Mouse (Mus musculus) liver, postnatal 0 days (tissue): ENCODE measurements around the gene Mrpl2. TPM values are rescaled to one million over a fixed set of nuclear protein-coding genes. Genes with fewer than 3 reads are reported as not detected.

Source experiments
- ATAC-seq: fragments of 200-750 bp; cut with Nextera tagmentation; 2 replicates; pipeline ENCODE4 v1.8.0; 2017; ENCODE audit warnings: mild to moderate bottlenecking, moderate library complexity
- DNase-seq: peaks from one replicate; pipeline ENCODE4 v3.0.0-alpha.2; 2016
- H3K27ac ChIP-seq: fragments of 300-500 bp; sonication (generic); 2 replicates; pipeline ENCODE4 v1.5.1; 2014; ENCODE audit warnings: antibody characterized with exemption, moderate library complexity, mild to moderate bottlenecking, low read depth
- H3K27me3 ChIP-seq: fragments of 300-500 bp; sonication (generic); 2 replicates; pipeline ENCODE4 v1.6.1; 2014; ENCODE audit warnings: low read length, control low read depth, mixed read lengths; ENCODE audit not compliant: insufficient read depth
- H3K36me3 ChIP-seq: fragments of 300-500 bp; sonication (generic); replicated peaks from 2 replicates; pipeline ENCODE4 v1.6.1; 2014; ENCODE audit warnings: mild to moderate bottlenecking, control low read depth, low read length, moderate library complexity, mixed read lengths; ENCODE audit not compliant: insufficient read depth
- H3K4me1 ChIP-seq: fragments of 300-500 bp; sonication (generic); 2 replicates; pipeline ENCODE4 v1.6.1; 2014; ENCODE audit warnings: antibody characterized with exemption, mild to moderate bottlenecking, control low read depth; ENCODE audit not compliant: insufficient read depth
- H3K4me2 ChIP-seq: fragments of 300-500 bp; sonication (generic); 2 replicates; pipeline ENCODE4 v1.6.1; 2014; ENCODE audit warnings: low read depth, mild to moderate bottlenecking, low read length, moderate library complexity, mixed read lengths
- H3K4me3 ChIP-seq: fragments of 300-500 bp; sonication (generic); 2 replicates; pipeline ENCODE4 v1.5.1; 2014; ENCODE audit warnings: low read depth, low read length
- H3K9ac ChIP-seq: fragments of 300-500 bp; sonication (generic); replicated peaks from 2 replicates; pipeline ENCODE4 v1.6.1; 2014; ENCODE audit warnings: mild to moderate bottlenecking, moderate library complexity
- H3K9me3 ChIP-seq: fragments of 300-500 bp; sonication (generic); 2 replicates; pipeline ENCODE4 v1.6.1; 2016; ENCODE audit warnings: mild to moderate bottlenecking, control low read depth, low read length, mixed read lengths
- CTCF ChIP-seq: sonication (generic); IDR thresholded peaks from 2 replicates; pipeline ENCODE4 v1.5.1; 2016; ENCODE audit warnings: antibody characterized with exemption, low read depth
- EP300 ChIP-seq: IDR thresholded peaks from 2 replicates; pipeline ENCODE4 v1.6.1; 2016; ENCODE audit warnings: antibody characterized with exemption, low read depth, mild to moderate bottlenecking
- WGBS: fragments of 180-500 bp; shearing (Covaris S2); extraction: QIAGEN DNeasy Blood & Tissue Kit; methylation state at CpG from one replicate; pipeline ENCODE4 v1.1.7; 2014; ENCODE audit not compliant: insufficient replicate concordance; 5-methylcytosine and 5-hydroxymethylcytosine counted together
- polyA plus RNA-seq: library from polyadenylated mRNA; unstranded; fragments of >200 nt; fragmentation: Nextera tagmentation; extraction: Ambion mirVana; gene quantifications from 2 replicates; pipeline ENCODE4 v1.2.1, GENCODE M21; 2015

Mrpl2 gene
- polyA plus RNA-seq, 1 experiment from 2014 or later, result 79.3 TPM

DNA sequence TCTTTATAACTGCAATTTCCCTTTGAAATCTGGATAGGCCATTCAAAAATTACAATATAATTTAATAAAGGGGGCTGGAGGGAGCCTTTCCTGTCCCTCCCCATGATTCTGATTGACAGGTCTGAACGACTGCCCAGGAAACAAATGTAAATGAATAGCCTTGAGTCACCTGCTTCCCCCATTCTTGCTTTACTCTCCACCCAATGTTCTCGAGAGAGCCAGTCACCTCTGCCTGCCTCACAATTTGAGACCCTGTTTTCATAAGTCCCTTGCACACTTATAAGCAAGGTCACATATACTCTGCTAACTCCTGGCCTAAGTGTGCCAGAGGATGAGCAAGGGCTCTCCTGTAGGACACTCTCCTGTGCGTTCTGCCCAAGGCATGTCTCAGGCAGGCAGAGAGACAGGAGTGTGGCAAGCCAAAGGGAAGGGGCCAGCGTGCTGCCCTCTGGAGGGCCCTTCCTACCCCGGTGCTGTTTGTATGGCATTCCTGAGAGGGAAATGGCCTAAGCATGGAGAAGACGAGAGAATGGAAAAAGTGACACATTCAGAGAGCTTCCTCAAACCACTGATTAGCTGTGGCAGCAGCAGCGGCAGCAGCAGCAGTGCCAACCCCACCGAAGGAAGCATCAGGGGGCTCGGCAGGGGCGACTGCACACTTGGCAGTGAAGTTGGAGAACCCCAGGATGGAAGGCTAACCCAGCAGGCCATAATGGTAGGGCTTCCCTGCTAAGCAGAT lies 22.0 kb upstream of the Mrpl2 start:
- peak overlapping the region; percentile 35 for H3K4me2 ChIP-seq
- H3K27ac ChIP-seq, result peak overlapping the region; percentile 44; the same call in 1 of the 2 replicates
- H3K36me3 ChIP-seq, result no peaks in the 10 kb centered on the region
- peaks cover 32% of the 10 kb centered on the region for H3K4me1 ChIP-seq
- DNase-seq (no peak), ATAC-seq (0 out of 2 replicates have a peak, but pooled peaks have one; percentile 17)
- no peaks in the 10 kb centered on the region for H3K9me3 ChIP-seq
- H3K4me3 ChIP-seq, result no peak overlapping the region
- TF ChIP-seq CTCF (peak; percentile 41), EP300 (no peak)
- WGBS, result 25% methylated on average over 10 of the region's 10 CpGs
- H3K27me3 ChIP-seq, result 0 out of 2 replicates have a peak, but pooled peaks cover 3% of the 10 kb centered on the region
- H3K9ac ChIP-seq, result no peak overlapping the region

DNA sequence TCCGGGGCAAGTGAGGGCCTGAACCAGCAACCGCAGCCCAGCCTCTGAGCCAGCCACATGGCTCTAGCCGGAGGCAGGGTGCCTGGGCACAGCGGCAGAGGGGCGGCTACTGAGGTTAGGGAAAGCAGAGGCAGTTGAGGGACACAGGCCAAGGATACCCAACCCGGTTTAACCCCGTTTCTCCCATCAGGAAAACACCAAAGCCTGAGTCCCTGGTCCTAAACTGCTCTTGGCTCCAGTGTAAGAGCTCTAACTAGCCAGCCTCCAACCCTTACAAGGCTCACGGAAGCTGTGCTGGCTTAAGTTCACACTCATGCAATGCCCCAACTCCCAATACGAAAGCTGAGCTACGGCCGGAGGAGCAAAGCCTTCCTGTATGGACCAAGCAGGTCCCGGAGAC lies 21.4 kb upstream of the Mrpl2 start:
- DNase-seq (no peak), ATAC-seq (no peak)
- Histone ChIP-seq H3K9me3 (no peaks in the 10 kb centered on the region), H3K4me3 (no peak overlapping the region), H3K9ac (no peak overlapping the region), H3K27me3 (0 out of 2 replicates have a peak, but pooled peaks cover 5% of the 10 kb centered on the region), H3K27ac (peak overlapping the region; percentile 12; the same call in 1 of the 2 replicates), H3K36me3 (no peaks in the 10 kb centered on the region), H3K4me2 (peak overlapping the region; percentile 35), H3K4me1 (peaks cover 31% of the 10 kb centered on the region)
- no peak for TF ChIP-seq EP300
- no peak for TF ChIP-seq CTCF
- WGBS, result 68% methylated on average over 12 of the region's 12 CpGs

DNA sequence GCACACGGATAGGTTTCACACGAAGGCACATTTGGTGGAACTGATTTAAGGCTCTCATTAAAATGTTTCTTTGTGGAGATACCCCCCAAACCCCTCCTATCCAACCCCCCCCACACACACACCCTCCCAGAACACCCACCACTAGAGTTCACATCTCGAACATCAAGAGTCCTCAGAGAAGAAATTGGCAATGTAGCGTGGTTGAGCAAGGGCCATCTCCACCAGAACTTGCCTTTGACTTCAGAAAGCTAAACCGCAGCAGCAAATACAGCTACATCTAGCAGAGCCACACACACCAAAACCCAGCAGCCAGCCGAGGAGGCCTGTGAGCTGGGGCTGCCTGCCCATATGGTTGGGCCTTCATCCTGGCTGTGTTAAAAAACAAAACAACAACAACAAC lies 18.6 kb upstream of the Mrpl2 start:
- TF ChIP-seq EP300 (no peak), CTCF (no peak)
- 64% methylated on average over 6 of the region's 6 CpGs for WGBS
- Histone ChIP-seq H3K27ac (no peak overlapping the region), H3K4me2 (no peak overlapping the region), H3K4me1 (peaks cover 25% of the 10 kb centered on the region), H3K4me3 (no peak overlapping the region), H3K36me3 (peaks cover 8% of the 10 kb centered on the region; the same call in 1 of the 2 replicates), H3K9ac (no peak overlapping the region), H3K27me3 (0 out of 2 replicates have a peak, but pooled peaks cover 5% of the 10 kb centered on the region), H3K9me3 (no peaks in the 10 kb centered on the region)
- no peak for ATAC-seq
- DNase-seq, result no peak

DNA sequence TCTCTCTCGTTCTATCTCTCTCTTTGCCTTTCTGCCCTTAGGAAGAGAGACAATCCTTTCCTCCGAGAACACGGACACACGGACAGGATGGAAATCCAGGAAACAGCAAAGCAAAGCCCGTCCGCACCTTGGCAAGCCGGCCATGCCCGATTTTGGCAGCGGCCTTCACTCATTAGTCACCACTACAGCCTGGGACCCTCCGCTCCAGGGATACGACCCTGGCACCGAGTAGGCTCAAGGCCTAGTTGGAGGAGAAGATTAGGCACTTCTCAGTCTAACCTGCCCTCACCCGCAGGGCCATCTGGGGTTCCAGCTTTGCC lies 17.6 kb upstream of the Mrpl2 start:
- no peak for ATAC-seq
- WGBS, result 3% methylated on average over 13 of the region's 13 CpGs
- Histone ChIP-seq H3K27me3 (0 out of 2 replicates have a peak, but pooled peaks cover 5% of the 10 kb centered on the region), H3K4me2 (peak overlapping the region; percentile 92), H3K4me3 (peak overlapping the region; percentile 66), H3K9me3 (no peaks in the 10 kb centered on the region), H3K9ac (peak overlapping the region; percentile 76), H3K36me3 (peaks cover 18% of the 10 kb centered on the region), H3K27ac (no peak overlapping the region), H3K4me1 (peaks cover 20% of the 10 kb centered on the region)
- no peak for DNase-seq
- TF ChIP-seq EP300 (no peak), CTCF (no peak)

DNA sequence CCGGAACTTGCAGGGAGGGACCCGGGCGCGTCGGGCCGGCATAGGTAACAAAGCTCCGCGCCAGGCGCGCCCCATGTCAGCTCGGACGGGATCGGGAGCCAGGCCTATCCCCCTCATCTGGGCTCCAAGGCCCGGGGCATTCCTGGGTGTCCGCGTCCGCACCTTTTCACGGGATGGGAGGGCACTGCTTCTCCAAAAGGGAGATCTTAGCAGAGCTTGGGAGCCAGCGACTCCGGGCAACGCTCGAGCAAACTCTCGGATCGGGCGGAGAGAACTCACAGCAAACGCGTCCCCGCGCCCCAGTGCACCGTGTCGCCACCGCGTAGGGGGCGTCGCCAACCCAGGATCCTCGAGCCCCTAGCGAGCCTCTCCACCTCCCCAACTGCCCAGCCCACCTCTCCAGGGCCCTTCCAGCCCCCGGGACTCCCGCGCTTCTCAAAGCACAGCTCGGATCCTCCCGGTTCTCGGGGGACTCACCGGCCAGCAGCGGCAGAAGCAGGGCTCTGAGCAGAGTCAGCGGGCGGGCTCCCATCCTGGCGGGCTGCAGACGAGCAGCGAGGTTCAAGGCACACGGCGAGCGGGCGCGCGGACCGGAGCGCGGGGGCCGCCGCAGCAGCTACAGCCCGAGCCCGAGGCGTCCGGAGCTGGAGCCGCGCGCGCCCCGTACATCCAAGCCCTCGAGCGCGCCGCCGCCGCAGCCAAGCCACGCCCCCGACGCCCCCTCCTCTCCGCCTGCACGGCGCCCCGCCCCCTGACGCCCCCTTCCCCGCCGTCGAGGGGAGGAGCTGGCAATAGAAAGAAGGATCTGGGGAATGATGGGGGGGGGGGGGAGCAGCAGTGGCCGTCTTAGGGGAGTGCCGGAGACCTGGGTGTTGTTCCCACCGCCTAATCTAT lies 17.0 kb upstream of the Mrpl2 start, which contains the start of gene Ptk7:
Ptk7 (minus strand) TSS at position 714 of the 894 bp plus-strand sequence.
- H3K27me3 ChIP-seq, result 0 out of 2 replicates have a peak, but pooled peaks cover 5% of the 10 kb centered on the region
- peak within 1 kb of the TSS; percentile 76 for H3K9ac ChIP-seq
- TF ChIP-seq CTCF (no peak), EP300 (no peak)
- 4% methylated on average over 71 of the region's 90 CpGs for WGBS
- H3K4me3 ChIP-seq, result peak within 1 kb of the TSS; percentile 66
- H3K4me1 ChIP-seq, result peaks cover 17% of the 10 kb centered on the region
- peak; percentile 57 for DNase-seq
- H3K36me3 ChIP-seq, result peaks cover 19% of the 10 kb centered on the region
- peak within 1 kb of the TSS; percentile 57 for H3K27ac ChIP-seq
- ATAC-seq, result peak; percentile 47
- no peaks in the 10 kb centered on the region for H3K9me3 ChIP-seq
- peak within 1 kb of the TSS; percentile 92 for H3K4me2 ChIP-seq
